Mouse (Mus musculus) left cerebral cortex, postnatal 25 days (tissue): Measurements from ENCODE around the gene Ptgdr2. TPM values are rescaled to one million over a fixed set of nuclear protein-coding genes. Genes with fewer than 3 reads are reported as not detected.
A peak's percentile ranks its signal among the peaks of the same experiment; 100 is the strongest.

Source experiments
- DNase-seq, 2 experiments: peaks; one replicate each; pipeline ENCODE4 v3.0.0; 2022; ENCODE audit warnings: low spot score in 2 of 2, mixed read lengths in 1 of 2
- intact Hi-C: fragments of 180-260 bp; cut with DNase I; formaldehyde crosslinking; loops from one replicate; pipeline ENCODE4 v1.15.1; 2025
- total RNA-seq, 2 experiments: library from RNA; stranded (reverse); gene quantifications; 2 replicates each; pipeline ENCODE4 v1.2.3; 2021

The Ptgdr2 gene
- total RNA-seq, 2 experiments from 2014 or later = 0.23 to 0.34 TPM

- no peak for DNase-seq
- intact Hi-C loops = no loop called here
These were observed 33.5 kb downstream of the Ptgdr2 start for GRCm38 (mm10) chr19:10970457-10970856.

GRCm38 (mm10) chr19:10972660-10973059 is 35.7 kb downstream of the Ptgdr2 start:
- intact Hi-C loops = no loop called here
- DNase-seq = no peak

GRCm38 (mm10) chr19:10973187-10973586 is 36.2 kb downstream of the Ptgdr2 start:
- intact Hi-C loops = no loop called here
- no peak for DNase-seq

GRCm38 (mm10) chr19:10974238-10974865 is 37.4 kb downstream of the Ptgdr2 start, which contains the start of gene Ms4a10:
Gene Ms4a10 (minus strand): TSS chr19:10974670.
- DNase-seq = no peak
- intact Hi-C loops = no loop called here

- DNase-seq = no peak
- intact Hi-C loops = loop anchor here (5.0 kb wide), 1 partner anchor 308 kb away; no protein-coding TSS in a partner anchor
These were observed 38.2 kb downstream of the Ptgdr2 start for GRCm38 (mm10) chr19:10975187-10975586.

- intact Hi-C loops = loop anchor here (5.0 kb wide), 1 partner anchor 309 kb away; no protein-coding TSS in a partner anchor
- DNase-seq = no peak
These were observed 39.4 kb downstream of the Ptgdr2 start for GRCm38 (mm10) chr19:10976318-10976717.

GRCm38 (mm10) chr19:10979184-10980168 is 42.5 kb downstream of the Ptgdr2 start:
- intact Hi-C loops = loop anchor here (1.0 to 5.0 kb wide), 2 partner anchors 301 to 312 kb away; partner anchors contain the start of gene Pga5
- peak; percentile 64 to 72 for DNase-seq

- intact Hi-C loops = no loop called here
- no peak for DNase-seq
These were observed 43.2 kb downstream of the Ptgdr2 start for GRCm38 (mm10) chr19:10980210-10980609.

GRCm38 (mm10) chr19:10983146-10983545 is 46.2 kb downstream of the Ptgdr2 start:
- intact Hi-C loops = no loop called here
- no peak for DNase-seq

- no peak for DNase-seq
- intact Hi-C loops = no loop called here
These were observed 47.6 kb downstream of the Ptgdr2 start for GRCm38 (mm10) chr19:10984551-10984950.

GRCm38 (mm10) chr19:10985889-10986288 is 48.9 kb downstream of the Ptgdr2 start:
- no peak for DNase-seq
- intact Hi-C loops = no loop called here

GRCm38 (mm10) chr19:10988563-10988962 is 51.6 kb downstream of the Ptgdr2 start:
- DNase-seq = no peak
- intact Hi-C loops = no loop called here

- intact Hi-C loops = no loop called here
- no peak for DNase-seq
These were observed 53.8 kb downstream of the Ptgdr2 start for GRCm38 (mm10) chr19:10990751-10991150.

GRCm38 (mm10) chr19:10991911-10992310 is 55.0 kb downstream of the Ptgdr2 start:
- intact Hi-C loops = no loop called here
- no peak for DNase-seq

Other genes with a start within 250 kb of the Ptgdr2 start
- 10 to 100 TPM; 27.3 to 32.3 TPM for gene Vps37c, start 248.4 kb upstream of the Ptgdr2 start, total RNA-seq
- not detected for gene Cd5, start 198.2 kb upstream of the Ptgdr2 start, total RNA-seq
- 1 to 10 TPM; 1.9 to 3.3 TPM for gene Cd6, start 107.1 kb upstream of the Ptgdr2 start, total RNA-seq
- gene Slc15a3, start 97.4 kb upstream of the Ptgdr2 start, total RNA-seq = 1 to 10 TPM; 1.9 to 2.0 TPM
- gene Tmem132a, start 67.2 kb upstream of the Ptgdr2 start, total RNA-seq = 100 to 1,000 TPM; 307 to 334 TPM
- gene Tmem109, start 55.2 kb upstream of the Ptgdr2 start, total RNA-seq = 10 to 100 TPM; 47.7 to 50.3 TPM
- gene Prpf19, start 41.9 kb upstream of the Ptgdr2 start, total RNA-seq = 100 to 1,000 TPM; 190 to 213 TPM
- not detected for gene Zp1, start 16.5 kb upstream of the Ptgdr2 start, total RNA-seq
- 1 to 10 TPM; 7.0 to 8.7 TPM for gene Ccdc86, start 12.1 kb downstream of the Ptgdr2 start, total RNA-seq
- not detected for gene Ms4a10, start 37.5 kb downstream of the Ptgdr2 start, total RNA-seq
- gene Ms4a15, start 56.1 kb downstream of the Ptgdr2 start, total RNA-seq = not detected
- gene Ms4a18, start 80.9 kb downstream of the Ptgdr2 start, total RNA-seq = not detected
- not detected for gene Ms4a8a, start 143.9 kb downstream of the Ptgdr2 start, total RNA-seq
- not detected for gene 1700017D01Rik, start 193.7 kb downstream of the Ptgdr2 start, total RNA-seq
- gene 1700025F22Rik, start 228.2 kb downstream of the Ptgdr2 start, total RNA-seq = not detected